Mouse (Mus musculus) T-helper 17 cell (primary cell): ENCODE measurements around the gene Pask.
"Not testable (repeated sequence)": the region's sequence is repeated elsewhere in the genome, so short reads cannot be mapped to it uniquely, and the experiment has no call there.

Experiments
- in situ Hi-C, 2 experiments: fragments of 300-600 bp; cut with MboI, MseI; formaldehyde crosslinking; loops; 1 replicate in 1 of 2; 2 replicates in 1 of 2; pipeline ENCODE4 v1.15.1; 2025; ENCODE audit warnings: high pct_unique_total_duplicates in 2 of 2

Gene Pask

DNA sequence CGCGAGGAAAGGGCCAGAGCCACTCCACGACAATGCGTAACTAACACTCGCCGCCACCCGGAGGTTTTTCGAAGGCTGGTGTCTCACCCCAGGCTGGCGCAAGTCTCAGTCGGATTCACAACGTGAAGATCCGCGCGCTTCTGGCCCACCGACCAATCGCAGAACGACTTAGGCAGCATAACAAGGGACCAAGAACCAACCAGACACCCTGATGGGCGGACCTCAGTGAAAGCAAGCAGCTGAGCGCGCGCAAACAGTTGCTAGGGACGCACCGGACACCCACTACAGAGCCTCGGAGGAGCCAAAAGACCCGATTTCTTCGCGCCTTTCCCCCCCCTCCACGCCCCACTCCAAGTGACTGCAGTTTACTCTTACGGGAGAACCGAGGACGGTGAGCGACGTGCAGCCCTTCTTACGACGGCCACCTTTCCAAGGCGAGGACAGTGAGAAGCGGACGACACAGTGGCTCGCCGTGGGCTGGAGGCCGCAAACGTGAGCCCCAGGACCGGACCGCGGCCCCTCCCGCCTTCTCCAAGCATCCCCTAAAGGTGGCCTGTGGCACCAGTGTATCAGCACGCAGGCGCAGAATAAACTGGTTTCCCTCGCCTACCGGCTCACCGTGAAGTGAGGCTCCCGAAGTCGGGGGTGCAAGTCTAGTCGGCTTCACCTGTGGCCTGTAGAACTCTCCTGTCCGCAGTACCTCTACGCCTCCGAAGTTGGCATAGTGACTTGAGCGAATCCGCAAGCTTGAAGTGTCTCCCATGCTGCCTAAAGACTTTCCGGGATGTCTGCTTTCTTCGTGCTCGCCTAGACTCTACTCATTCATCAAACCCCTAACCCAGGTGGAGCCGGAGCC is at the start of gene Pask, which contains the start of gene Ppp1r7:
Gene Pask, minus strand, starts transcription at position 835 of the 856 bp plus-strand sequence.
Gene Ppp1r7, plus strand, starts transcription at position 207 of the 856 bp plus-strand sequence.
- in situ Hi-C loops = no loop called here

DNA sequence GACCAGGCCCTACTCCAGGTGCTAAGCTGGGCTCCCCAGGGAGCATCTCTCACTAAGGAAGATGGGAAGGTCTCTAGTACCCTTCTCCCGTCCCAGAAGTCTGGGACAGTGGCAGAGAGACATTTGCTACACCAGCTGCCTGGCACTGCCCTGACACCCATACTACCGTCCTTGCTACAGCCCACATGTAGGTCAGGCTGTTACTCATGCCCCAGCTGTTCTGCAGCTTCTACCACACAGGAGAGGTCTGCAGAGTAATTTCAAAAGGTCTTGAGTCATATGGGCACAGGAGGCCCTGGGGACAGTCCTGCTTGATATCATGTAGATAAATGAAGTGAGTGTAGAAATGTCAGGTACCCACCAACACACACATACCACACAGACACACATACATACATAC is 45.6 kb upstream of the Pask start:
- in situ Hi-C loops = no loop called here

DNA sequence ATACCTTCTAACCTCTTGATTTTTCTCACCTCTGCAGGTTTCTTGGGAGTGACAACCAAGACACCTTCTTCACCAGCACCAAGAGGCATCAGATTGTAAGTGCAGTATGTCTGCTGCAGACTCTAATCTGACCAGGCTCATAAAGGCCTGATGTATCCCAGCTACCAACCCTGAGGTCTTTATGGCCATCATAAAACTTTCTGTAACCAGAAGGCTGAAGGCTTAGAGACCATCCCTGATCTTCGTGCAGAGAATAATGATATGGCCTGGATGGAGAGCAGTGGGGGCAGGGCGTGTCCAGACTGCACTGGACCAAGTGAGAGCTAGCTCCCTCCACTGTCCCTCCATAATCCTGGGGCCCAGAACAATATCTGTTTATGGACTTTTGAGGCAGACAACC is 43.9 kb upstream of the Pask start:
- in situ Hi-C loops = no loop called here

- in situ Hi-C loops = no loop called here
Measured at GRCm38 (mm10) chr1:93379117-93379516, 35.8 kb upstream of the Pask start.

DNA sequence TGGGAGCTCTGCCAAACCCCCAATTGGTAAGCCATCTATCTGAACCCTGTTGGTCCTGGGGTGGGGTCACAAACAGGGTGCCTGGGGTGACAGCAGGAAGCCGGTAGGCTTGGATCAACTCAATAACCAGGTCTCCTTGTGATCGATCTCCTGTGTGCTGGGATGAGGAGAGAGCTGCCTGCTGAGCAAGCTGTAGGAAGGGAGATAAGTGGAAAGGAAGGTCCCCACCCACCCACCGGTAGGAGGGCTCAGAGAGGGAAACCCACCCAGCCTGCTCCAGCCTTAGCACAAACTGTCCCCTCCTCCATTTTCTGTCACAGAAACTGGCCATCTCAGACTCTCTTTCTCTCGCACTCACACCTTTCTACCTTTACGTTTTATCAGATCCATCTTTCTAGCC is 34.0 kb upstream of the Pask start:
- in situ Hi-C loops = no loop called here

DNA sequence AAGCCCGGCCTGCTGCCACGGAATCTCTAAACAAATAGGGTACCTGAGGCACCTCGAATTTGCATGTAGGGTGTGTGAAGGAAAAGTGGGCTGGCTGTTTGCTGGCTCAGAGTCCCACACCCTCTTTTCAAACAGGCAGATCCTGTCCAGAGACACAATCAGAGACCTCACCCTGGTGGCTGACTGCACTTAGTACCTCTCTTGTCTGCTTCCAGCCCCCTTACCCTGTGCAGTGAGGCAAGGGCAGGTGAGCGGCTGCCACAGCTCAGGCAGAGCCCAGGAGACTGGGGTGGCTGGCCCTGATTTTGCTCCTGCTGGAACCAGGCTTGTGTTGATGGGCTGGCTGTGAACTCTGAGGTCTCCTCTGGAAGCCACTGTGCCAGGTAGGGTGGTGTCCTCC is 30.4 kb upstream of the Pask start, which contains the start of gene Ano7:
Gene Ano7, plus strand, starts transcription at position 266 of the 400 bp plus-strand sequence.
- in situ Hi-C loops = no loop called here

DNA sequence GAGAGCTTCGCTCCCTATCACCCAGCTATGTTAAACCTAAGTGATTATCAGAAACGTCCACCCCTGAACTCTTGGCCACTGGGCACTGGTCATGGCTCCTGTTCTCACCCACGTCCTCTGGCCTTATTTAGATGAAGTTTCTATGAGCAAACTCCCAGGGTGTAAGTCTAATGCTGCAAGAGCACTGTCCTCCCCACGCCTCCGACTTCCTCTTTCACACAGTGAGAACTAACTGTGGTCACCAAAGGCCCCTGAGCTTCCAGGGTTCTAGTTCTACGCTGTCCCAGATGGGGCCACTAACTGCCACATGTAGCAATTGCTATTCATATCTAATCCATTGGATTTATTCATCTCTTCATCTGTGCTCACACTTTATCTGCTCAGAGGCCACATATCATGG is 22.4 kb upstream of the Pask start:
- in situ Hi-C loops = no loop called here

GRCm38 (mm10) chr1:93362661-93363060 is 19.4 kb upstream of the Pask start:
- in situ Hi-C loops = loop anchor here in 1 of 2 experiments (5.0 kb wide), 1 partner anchor 50 kb away; no protein-coding TSS in a partner anchor

DNA sequence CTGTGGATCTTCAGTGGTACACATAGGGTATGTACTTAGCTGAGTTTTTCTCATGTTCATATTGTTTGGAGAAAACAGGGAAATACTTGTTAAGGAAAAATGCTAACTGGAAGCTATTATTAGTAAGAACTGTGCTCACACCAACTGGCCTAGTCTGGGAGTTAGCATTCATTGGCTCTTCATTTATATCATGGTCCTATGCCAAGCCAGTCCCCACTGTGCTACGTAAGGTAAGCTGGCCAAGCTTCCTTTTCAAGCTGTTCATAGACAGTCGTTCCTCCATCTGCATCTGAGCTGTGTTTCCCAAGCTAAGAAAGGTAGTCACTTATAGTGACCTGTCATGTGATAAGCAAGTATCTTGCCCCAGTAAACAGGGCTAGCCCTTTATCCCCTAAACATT is 9.4 kb upstream of the Pask start:
- in situ Hi-C loops = no loop called here

DNA sequence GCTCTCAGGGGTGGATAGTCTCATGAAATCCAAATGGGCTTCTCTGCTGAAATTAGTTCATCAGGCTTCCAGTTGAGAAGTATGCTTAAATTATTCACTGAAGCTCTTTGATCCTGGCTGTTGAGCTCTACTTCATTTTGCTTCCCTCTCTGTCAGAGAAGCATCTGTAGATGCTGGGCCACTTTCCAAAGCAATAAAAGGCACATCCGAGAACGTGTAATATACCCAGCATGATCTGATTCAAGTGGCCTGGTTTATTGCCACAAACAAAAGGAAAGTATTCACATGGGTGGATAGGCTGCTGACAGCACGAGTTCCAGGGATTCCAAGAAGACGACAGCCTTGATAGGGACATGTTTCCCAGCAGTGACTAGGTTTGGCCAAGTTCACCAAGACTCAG is 6.4 kb upstream of the Pask start:
- in situ Hi-C loops = no loop called here

DNA sequence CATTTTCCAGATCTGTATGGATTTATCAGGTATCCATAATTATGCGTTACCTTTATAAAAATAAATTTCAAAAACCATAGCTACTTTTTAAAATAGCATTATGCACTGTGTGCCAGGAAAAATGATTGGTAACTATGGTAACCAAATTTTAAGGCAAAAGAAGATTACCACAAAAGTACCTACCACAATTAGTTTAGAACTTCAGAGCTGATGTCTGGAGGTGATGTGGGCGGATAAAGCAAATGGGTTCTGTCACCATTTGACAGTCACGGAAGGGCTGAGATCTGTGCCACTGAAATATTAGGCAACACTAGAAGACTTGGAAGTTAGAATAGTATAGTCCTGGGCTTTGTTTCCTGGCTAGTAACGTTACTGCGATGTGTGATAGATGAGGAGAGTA is 3.9 kb upstream of the Pask start:
- in situ Hi-C loops = no loop called here

- in situ Hi-C loops = no loop called here
Measured at GRCm38 (mm10) chr1:93343504-93344047, 294 bp upstream of the Pask start.

DNA sequence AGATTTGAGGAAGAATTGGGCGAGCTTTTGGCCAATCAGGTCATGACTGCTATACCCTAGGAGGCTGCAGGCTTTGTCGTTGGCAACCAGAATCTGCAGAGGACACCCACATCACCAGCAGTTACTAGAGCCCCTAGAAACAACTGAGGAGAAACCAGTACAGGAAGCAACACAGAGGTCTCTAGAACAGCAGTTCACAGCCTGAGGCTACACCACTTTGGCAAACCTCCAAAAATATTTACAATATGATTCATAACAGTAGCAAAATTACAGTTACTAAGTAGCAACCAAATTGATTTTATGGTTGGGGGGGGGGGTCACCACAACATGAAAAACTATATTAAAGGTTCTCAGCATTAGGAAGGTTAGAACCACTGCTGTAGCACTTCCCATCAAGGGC is 8.7 kb downstream of the Pask start:
- in situ Hi-C loops = no loop called here

DNA sequence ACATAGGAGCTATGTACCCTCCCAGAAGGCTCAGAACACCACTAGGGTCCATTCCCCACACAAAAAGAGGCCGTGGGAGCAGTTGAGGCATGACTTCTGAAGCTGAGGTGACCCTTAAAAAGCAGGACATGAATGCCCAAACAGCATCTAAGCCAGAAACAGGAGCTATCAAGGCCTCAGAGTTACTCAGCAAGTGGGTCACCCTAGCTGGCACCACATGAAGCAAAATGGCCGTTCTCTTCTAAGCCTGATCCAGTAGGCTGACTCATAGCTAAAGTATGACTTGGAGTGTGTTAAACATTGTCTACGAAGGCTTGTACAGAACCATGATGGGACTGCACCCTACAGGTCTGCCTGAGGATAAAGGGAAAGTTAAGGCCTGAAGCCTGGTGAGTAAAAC is 16.8 kb downstream of the Pask start:
- in situ Hi-C loops = no loop called here

DNA sequence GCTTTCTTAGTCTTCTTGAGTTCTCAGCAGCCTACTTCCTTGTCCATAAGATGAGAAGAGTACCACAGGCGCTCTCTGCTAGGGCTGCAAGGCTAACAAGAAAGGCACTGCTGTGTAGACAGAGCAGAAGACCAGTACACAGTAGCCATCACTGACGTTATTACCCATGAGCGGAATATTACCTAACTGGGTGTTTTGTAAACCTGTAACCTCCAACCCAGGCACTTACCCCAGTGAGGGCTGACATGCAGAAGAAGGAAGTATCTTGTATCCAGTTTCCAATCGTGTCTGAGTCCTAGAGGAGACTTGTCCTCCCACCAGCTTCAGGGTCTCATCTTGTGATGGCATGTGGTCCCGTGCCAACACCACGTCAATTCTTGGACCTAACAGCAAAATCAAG is 19.3 kb downstream of the Pask start:
- in situ Hi-C loops = loop anchor here in 1 of 2 experiments (5.0 kb wide), 1 partner anchor 178 kb away; no protein-coding TSS in a partner anchor

DNA sequence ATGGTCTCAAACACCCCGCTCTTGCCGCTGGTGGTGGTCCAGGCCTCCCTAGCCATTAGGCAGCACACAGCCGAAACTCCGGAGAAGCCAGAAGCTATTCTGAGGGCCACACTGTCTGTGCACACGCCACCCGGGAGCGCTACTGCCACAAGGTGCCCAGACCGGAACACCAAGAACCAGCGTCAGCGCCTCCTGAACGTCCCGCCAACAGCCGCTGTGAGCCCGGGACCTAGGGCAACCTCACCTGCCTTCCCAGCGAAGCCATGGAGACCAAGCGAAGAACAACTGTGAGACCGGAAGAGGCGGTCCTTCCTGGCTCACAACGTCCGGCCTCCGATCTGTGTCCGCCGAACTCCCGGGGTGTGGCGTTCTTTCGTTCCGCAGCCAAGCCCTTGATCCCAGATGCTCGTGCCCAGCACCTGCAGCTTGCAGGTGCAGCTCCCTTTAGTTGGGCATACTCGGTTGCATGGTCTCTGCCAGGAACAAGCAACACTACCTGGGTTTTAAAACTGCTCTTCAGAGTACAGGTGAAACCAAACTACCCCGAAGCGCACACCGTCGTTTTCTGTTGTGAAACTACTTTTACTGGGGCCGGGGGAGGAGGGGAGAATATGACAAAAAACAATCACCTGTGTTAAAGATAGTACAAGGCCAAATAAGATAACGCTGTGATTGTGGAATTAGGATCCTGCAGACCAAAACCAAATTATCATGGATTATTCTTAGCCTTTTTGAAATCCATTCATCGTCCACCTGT is 37.5 kb downstream of the Pask start, which contains the start of gene Mterf4:
Gene Mterf4, minus strand, starts transcription at position 335 of the 757 bp plus-strand sequence.
- in situ Hi-C loops = no loop called here

DNA sequence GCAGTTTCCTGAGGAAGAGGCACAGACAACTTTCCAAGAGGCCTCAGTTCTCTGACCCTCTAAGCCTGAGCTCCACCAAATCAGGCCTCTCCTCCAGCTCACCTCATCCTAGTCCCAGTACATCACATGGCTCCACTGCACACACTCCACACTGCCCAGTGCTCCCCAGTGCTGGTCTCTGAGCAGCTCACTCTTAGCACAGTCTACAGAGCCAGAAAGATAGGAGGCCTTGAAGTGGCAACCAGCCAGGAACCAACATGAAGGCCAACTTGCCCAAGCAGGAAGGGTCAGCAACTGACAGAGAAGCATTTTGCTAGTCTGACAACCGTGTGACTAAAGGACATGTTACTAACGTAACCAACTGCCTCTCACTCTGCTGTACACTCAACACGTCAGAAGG is 42.7 kb downstream of the Pask start:
- in situ Hi-C loops = loop anchor here in 1 of 2 experiments (5.0 kb wide), 1 partner anchor 757 kb away; no protein-coding TSS in a partner anchor

DNA sequence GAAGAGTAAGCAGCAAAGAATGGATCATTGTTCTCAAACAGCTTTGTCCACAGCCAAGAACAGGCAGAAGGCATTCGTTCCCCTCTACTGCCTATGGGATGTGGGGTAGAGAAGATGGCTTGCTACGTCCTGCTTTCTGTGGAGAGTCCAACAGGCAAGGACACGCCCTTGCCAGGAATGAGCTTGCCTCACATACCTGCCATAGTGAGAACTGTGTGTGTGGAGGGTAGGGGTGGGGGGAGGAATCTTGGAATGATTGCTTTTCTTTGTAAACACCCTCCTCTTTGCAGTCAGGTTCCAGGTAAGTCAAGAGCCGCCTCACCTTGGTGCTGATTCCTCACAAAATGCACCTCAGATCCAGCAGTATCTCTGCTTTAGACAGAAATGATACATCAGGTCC is 43.5 kb downstream of the Pask start:
- in situ Hi-C loops = loop anchor here in 1 of 2 experiments (5.0 kb wide), 1 partner anchor 758 kb away; no protein-coding TSS in a partner anchor

DNA sequence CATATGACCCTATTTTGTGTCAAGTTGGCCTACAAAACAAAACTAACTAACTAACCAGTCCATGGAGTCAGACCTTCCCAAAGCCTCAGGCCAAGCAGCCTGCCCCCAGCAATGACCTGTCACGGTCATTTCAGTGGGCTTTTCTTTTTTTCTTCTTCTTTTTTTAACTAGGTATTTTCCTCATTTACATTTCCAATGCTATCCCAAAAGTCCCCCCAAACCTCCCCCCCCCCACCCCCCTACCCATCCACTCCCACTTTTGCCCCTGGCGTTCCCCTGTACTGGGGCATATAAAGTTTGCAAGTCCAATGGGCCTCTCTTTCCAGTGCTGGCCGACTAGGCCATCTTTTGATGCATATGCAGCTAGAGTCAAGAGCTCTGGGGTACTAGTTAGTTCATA is 48.8 kb downstream of the Pask start:
- in situ Hi-C loops = not testable (repeated sequence)

- in situ Hi-C loops = no loop called here
Measured at GRCm38 (mm10) chr1:93292006-93292405, 51.3 kb downstream of the Pask start.

GRCm38 (mm10) chr1:93291591-93291990 is 51.7 kb downstream of the Pask start:
- in situ Hi-C loops = no loop called here

- in situ Hi-C loops = no loop called here
Measured at GRCm38 (mm10) chr1:93290956-93291355, 52.3 kb downstream of the Pask start.
